Mouse (Mus musculus) bone marrow macrophage, adult 2 months (primary cell): ENCODE results near the gene Styx.

Experiments used
- CTCF ChIP-seq: IDR thresholded peaks from 2 replicates; pipeline ENCODE4 v1.5.1; 2012; ENCODE audit warnings: low read depth, mild to moderate bottlenecking, low read length, moderate library complexity
- POLR2A ChIP-seq: IDR thresholded peaks from 2 replicates; pipeline ENCODE4 v1.6.1; 2012; ENCODE audit warnings: mild to moderate bottlenecking, low read depth, low read length, borderline replicate concordance

GRCm38 (mm10) chr14:45452148-45452547 is 101.3 kb downstream of the Styx start:
- TF ChIP-seq CTCF (no peak), POLR2A (no peak)
